Comparison of ENCODE assay signal across 18 mouse cellular contexts in genomic region chr4:155420137-155420536, GRCm38 (mm10). TPM values are rescaled to one million over a fixed set of nuclear protein-coding genes. Genes with fewer than 3 reads are reported as not detected.
"Had no signal": no experiment of that assay in that cellular context is flagged by ENCODE, and none has a peak within 500 bp of the region (broad histone marks: within the 10 kb centered on the region; RNA-seq: fewer than 3 reads in every experiment).

No protein-coding gene starts in this region.

- H3K36me3 ChIP-seq: kidney, embryonic 15.5 days; liver, embryonic 13.5 days; lung, embryonic 15.5 days; midbrain, embryonic 15.5 days; neural tube, embryonic 13.5 days had no signal

- H3K9me3 ChIP-seq: kidney, embryonic 15.5 days; limb, embryonic 15.5 days; liver, embryonic 13.5 days; lung, embryonic 15.5 days; megakaryocyte, embryonic 14.5 days; midbrain, embryonic 15.5 days; neural tube, embryonic 13.5 days had no signal

- H3K27me3 ChIP-seq: kidney, embryonic 15.5 days; limb, embryonic 15.5 days; liver, embryonic 13.5 days; lung, embryonic 15.5 days; midbrain, embryonic 15.5 days; neural tube, embryonic 13.5 days had no signal

- ATAC-seq: liver, postnatal 0 days; midbrain, embryonic 15.5 days had no signal

- H3K4me1 ChIP-seq: kidney, embryonic 15.5 days; limb, embryonic 15.5 days; liver, embryonic 13.5 days; lung, embryonic 15.5 days; midbrain, embryonic 15.5 days; neural tube, embryonic 13.5 days had no signal

- H3K4me3 ChIP-seq: kidney, embryonic 15.5 days; limb, embryonic 15.5 days; liver, embryonic 13.5 days; lung, embryonic 15.5 days; megakaryocyte, embryonic 14.5 days; midbrain, embryonic 15.5 days; neural tube, embryonic 13.5 days had no signal

- H3K27ac ChIP-seq: kidney, embryonic 15.5 days; limb, embryonic 15.5 days; liver, embryonic 13.5 days; lung, embryonic 15.5 days; macrophage; midbrain, embryonic 15.5 days; neural tube, embryonic 13.5 days; stomach, postnatal 0 days had no signal

- H3K4me2 ChIP-seq: kidney, embryonic 15.5 days; limb, embryonic 15.5 days; liver, embryonic 13.5 days; lung, embryonic 15.5 days; midbrain, embryonic 11.5 days; midbrain, embryonic 15.5 days; neural tube, embryonic 13.5 days had no signal

- DNase-seq: kidney, postnatal 14 days; liver, embryonic 13.5 days; liver, postnatal 0 days; lung, postnatal 14 days; right cerebral cortex, postnatal 14 days; thymus, adult 18-20 months; thymus, postnatal 14 days had no signal

- H3K9ac ChIP-seq: kidney, embryonic 15.5 days; limb, embryonic 15.5 days; liver, embryonic 13.5 days; liver, postnatal 0 days; lung, embryonic 15.5 days; midbrain, embryonic 15.5 days; neural tube, embryonic 13.5 days had no signal

RNA-seq across cellular contexts. Expression of gene Gabrd, which starts 22.2 kb away (rescaled TPM):
- polyA plus RNA-seq: kidney, embryonic 15.5 days; liver, embryonic 13.5 days; midbrain, embryonic 11.5 days had no signal

RNA-seq across cellular contexts. Expression of gene Tmem52, which starts 48.8 kb away (rescaled TPM):
- total RNA-seq: monocyte, adult 5-6 weeks had no signal
- polyA plus RNA-seq: limb, embryonic 11.5 days; liver, embryonic 13.5 days; macrophage; midbrain, embryonic 11.5 days; neural tube, embryonic 13.5 days; stomach, postnatal 0 days had no signal

RNA-seq across cellular contexts. Expression of gene Prkcz, which starts 59.0 kb away (rescaled TPM):
- total RNA-seq: monocyte, adult 5-6 weeks had no signal
- polyA plus RNA-seq: macrophage had no signal
